Mouse (Mus musculus): Measurements from ENCODE around the gene Orai3. TPM values are rescaled to one million over a fixed set of nuclear protein-coding genes. Genes with fewer than 3 reads are reported as not detected.
A peak's percentile ranks its signal among the peaks of the same experiment; 100 is the strongest.

Orai3 gene
- polyA plus RNA-seq, 1 experiment from 2014 or later: 4.6 TPM

GRCm38 (mm10) chr7:127776426-127776825, 6.8 kb downstream of the Orai3 start, which contains the start of gene Setd1a:
Gene Setd1a (plus strand): TSS chr7:127776670.
- Histone ChIP-seq H3K9me3 (ENCODE audit: control insufficient read depth, low read length) (no peaks in the 10 kb centered on the region), H3K4me1 (ENCODE audit: control insufficient read depth, insufficient read depth, low read length) (peaks cover 7% of the 10 kb centered on the region), H3K9ac (replicated peaks; ENCODE audit: low read depth, low read length) (peak within 1 kb of the TSS; percentile 84), H3K36me3 (ENCODE audit: control insufficient read depth, insufficient read depth, low read length) (peaks cover 14% of the 10 kb centered on the region), H3K27me3 (ENCODE audit: control insufficient read depth, insufficient read depth, low read length) (no peaks in the 10 kb centered on the region), H3K4me2 (ENCODE audit: low read depth, low read length) (peak within 1 kb of the TSS; percentile 72), H3K4me3 (ENCODE audit: low read depth, low read length) (peak within 1 kb of the TSS; percentile 62), H3K27ac (ENCODE audit: low read depth, low read length) (peak within 1 kb of the TSS; percentile 96)
- 0% methylated on average over 23 of the region's 23 CpGs for WGBS
- ATAC-seq (ENCODE audit: low read depth): peak; percentile 73

- ATAC-seq (ENCODE audit: low read depth): peak; percentile 91
- 0% methylated on average over 62 of the region's 70 CpGs for WGBS
Observed at GRCm38 (mm10) chr7:127776878-127777473, 7.4 kb downstream of the Orai3 start.

GRCm38 (mm10) chr7:127777474-127778266, 8.1 kb downstream of the Orai3 start:
- Histone ChIP-seq H3K36me3 (ENCODE audit: control insufficient read depth, insufficient read depth, low read length) (peaks cover 22% of the 10 kb centered on the region), H3K9ac (replicated peaks; ENCODE audit: low read depth, low read length) (peak overlapping the region; percentile 84), H3K4me1 (ENCODE audit: control insufficient read depth, insufficient read depth, low read length) (peaks cover 7% of the 10 kb centered on the region), H3K27me3 (ENCODE audit: control insufficient read depth, insufficient read depth, low read length) (no peaks in the 10 kb centered on the region), H3K4me2 (ENCODE audit: low read depth, low read length) (peak overlapping the region; percentile 72), H3K9me3 (ENCODE audit: control insufficient read depth, low read length) (no peaks in the 10 kb centered on the region), H3K27ac (ENCODE audit: low read depth, low read length) (peak overlapping the region; percentile 96), H3K4me3 (ENCODE audit: low read depth, low read length) (peak overlapping the region; percentile 62)
- WGBS: 5% methylated on average over 41 of the region's 66 CpGs
- peak; percentile 49 for ATAC-seq (ENCODE audit: low read depth)

More at GRCm38 (mm10) chr7:127776878-127777473, 7.4 kb downstream of the Orai3 start:
- H3K4me1 ChIP-seq (ENCODE audit: control insufficient read depth, insufficient read depth, low read length): peaks cover 7% of the 10 kb centered on the region
- H3K27ac ChIP-seq (ENCODE audit: low read depth, low read length): peak overlapping the region; percentile 96
- H3K9me3 ChIP-seq (ENCODE audit: control insufficient read depth, low read length): no peaks in the 10 kb centered on the region
- no peaks in the 10 kb centered on the region for H3K27me3 ChIP-seq (ENCODE audit: control insufficient read depth, insufficient read depth, low read length)
- H3K4me2 ChIP-seq (ENCODE audit: low read depth, low read length): peak overlapping the region; percentile 72
- peaks cover 19% of the 10 kb centered on the region for H3K36me3 ChIP-seq (ENCODE audit: control insufficient read depth, insufficient read depth, low read length)
- peak overlapping the region; percentile 62 for H3K4me3 ChIP-seq (ENCODE audit: low read depth, low read length)
- peak overlapping the region; percentile 84 for H3K9ac ChIP-seq (replicated peaks; ENCODE audit: low read depth, low read length)

DNA sequence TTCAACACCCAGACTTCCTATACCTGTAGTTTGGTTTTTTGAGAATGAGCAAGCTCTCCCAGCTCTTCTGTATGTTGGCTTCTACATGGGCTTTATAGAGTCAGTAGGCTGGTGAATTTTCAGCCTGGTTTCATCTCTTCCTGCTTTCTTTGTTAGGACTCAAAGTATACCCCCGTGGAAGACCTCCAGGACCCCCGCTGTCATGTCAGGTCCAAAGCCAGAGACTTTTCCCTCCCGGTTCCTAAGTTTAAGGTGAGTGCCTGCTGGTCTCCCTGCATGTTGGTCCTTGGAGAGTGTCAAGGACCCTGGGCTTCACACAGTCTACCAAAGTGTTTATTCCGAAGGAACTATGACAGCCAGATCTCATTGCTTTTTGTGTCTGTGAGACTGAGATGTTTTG, 8.7 kb downstream of the Orai3 start:
- WGBS: 84% methylated on average over 4 of the region's 4 CpGs
- no peaks in the 10 kb centered on the region for H3K27me3 ChIP-seq (ENCODE audit: control insufficient read depth, insufficient read depth, low read length)
- no peak overlapping the region for H3K27ac ChIP-seq (ENCODE audit: low read depth, low read length)
- peaks cover 23% of the 10 kb centered on the region for H3K36me3 ChIP-seq (ENCODE audit: control insufficient read depth, insufficient read depth, low read length)
- peak overlapping the region; percentile 84; the same call in 1 of the 2 replicates for H3K9ac ChIP-seq (replicated peaks; ENCODE audit: low read depth, low read length)
- H3K4me1 ChIP-seq (ENCODE audit: control insufficient read depth, insufficient read depth, low read length): peaks cover 7% of the 10 kb centered on the region
- peak overlapping the region; percentile 72 for H3K4me2 ChIP-seq (ENCODE audit: low read depth, low read length)
- ATAC-seq (ENCODE audit: low read depth): no peak
- H3K4me3 ChIP-seq (ENCODE audit: low read depth, low read length): peak overlapping the region; percentile 62
- H3K9me3 ChIP-seq (ENCODE audit: control insufficient read depth, low read length): no peaks in the 10 kb centered on the region

DNA sequence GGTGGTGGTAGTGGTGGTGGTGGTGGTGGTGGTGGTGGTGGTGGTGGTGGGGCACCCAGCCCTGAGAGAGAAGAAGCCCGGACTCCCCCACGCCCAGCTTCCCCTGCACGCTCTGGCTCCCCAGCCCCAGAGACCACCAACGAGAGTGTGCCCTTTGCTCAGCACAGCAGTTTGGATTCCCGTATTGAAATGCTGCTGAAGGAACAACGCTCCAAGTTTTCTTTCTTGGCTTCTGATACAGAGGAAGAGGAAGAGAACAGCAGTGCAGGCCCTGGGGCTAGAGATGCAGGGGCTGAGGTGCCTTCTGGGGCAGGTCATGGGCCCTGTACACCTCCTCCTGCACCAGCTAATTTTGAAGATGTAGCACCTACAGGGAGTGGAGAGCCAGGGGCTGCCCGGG, 15.7 kb downstream of the Orai3 start, which contains the start of gene Gm49388:
Gene Gm49388 (plus strand): TSS at position 301 of the 400 bp plus-strand sequence.
- no peaks in the 10 kb centered on the region for H3K9me3 ChIP-seq (ENCODE audit: control insufficient read depth, low read length)
- H3K36me3 ChIP-seq (ENCODE audit: control insufficient read depth, insufficient read depth, low read length): peaks cover 83% of the 10 kb centered on the region
- no peak for ATAC-seq (ENCODE audit: low read depth)
- no peaks in the 10 kb centered on the region for H3K27me3 ChIP-seq (ENCODE audit: control insufficient read depth, insufficient read depth, low read length)
- no peak within 1 kb of the TSS for H3K9ac ChIP-seq (replicated peaks; ENCODE audit: low read depth, low read length)
- H3K4me2 ChIP-seq (ENCODE audit: low read depth, low read length): no peak within 1 kb of the TSS
- no peak within 1 kb of the TSS for H3K4me3 ChIP-seq (ENCODE audit: low read depth, low read length)
- 98% methylated on average over 7 of the region's 7 CpGs for WGBS
- H3K27ac ChIP-seq (ENCODE audit: low read depth, low read length): no peak within 1 kb of the TSS
- no peaks in the 10 kb centered on the region for H3K4me1 ChIP-seq (ENCODE audit: control insufficient read depth, insufficient read depth, low read length)

GRCm38 (mm10) chr7:127797076-127797845, 27.6 kb downstream of the Orai3 start:
- Histone ChIP-seq H3K9me3 (ENCODE audit: control insufficient read depth, low read length) (no peaks in the 10 kb centered on the region), H3K27ac (ENCODE audit: low read depth, low read length) (no peak overlapping the region), H3K9ac (replicated peaks; ENCODE audit: low read depth, low read length) (no peak overlapping the region), H3K4me3 (ENCODE audit: low read depth, low read length) (no peak overlapping the region), H3K4me1 (ENCODE audit: control insufficient read depth, insufficient read depth, low read length) (no peaks in the 10 kb centered on the region), H3K27me3 (ENCODE audit: control insufficient read depth, insufficient read depth, low read length) (no peaks in the 10 kb centered on the region), H3K4me2 (ENCODE audit: low read depth, low read length) (no peak overlapping the region), H3K36me3 (ENCODE audit: control insufficient read depth, insufficient read depth, low read length) (peaks cover 61% of the 10 kb centered on the region)
- WGBS: 96% methylated on average over 23 of the region's 23 CpGs
- ATAC-seq (ENCODE audit: low read depth): no peak

- Histone ChIP-seq H3K4me1 (ENCODE audit: control insufficient read depth, insufficient read depth, low read length) (no peaks in the 10 kb centered on the region), H3K27ac (ENCODE audit: low read depth, low read length) (no peak overlapping the region), H3K36me3 (ENCODE audit: control insufficient read depth, insufficient read depth, low read length) (peaks cover 50% of the 10 kb centered on the region), H3K9ac (replicated peaks; ENCODE audit: low read depth, low read length) (no peak overlapping the region), H3K27me3 (ENCODE audit: control insufficient read depth, insufficient read depth, low read length) (no peaks in the 10 kb centered on the region), H3K9me3 (ENCODE audit: control insufficient read depth, low read length) (no peaks in the 10 kb centered on the region), H3K4me3 (ENCODE audit: low read depth, low read length) (no peak overlapping the region), H3K4me2 (ENCODE audit: low read depth, low read length) (no peak overlapping the region)
- ATAC-seq (ENCODE audit: low read depth): no peak
- 91% methylated on average over 4 of the region's 4 CpGs for WGBS
Observed at GRCm38 (mm10) chr7:127798591-127798990, 29.0 kb downstream of the Orai3 start.

DNA sequence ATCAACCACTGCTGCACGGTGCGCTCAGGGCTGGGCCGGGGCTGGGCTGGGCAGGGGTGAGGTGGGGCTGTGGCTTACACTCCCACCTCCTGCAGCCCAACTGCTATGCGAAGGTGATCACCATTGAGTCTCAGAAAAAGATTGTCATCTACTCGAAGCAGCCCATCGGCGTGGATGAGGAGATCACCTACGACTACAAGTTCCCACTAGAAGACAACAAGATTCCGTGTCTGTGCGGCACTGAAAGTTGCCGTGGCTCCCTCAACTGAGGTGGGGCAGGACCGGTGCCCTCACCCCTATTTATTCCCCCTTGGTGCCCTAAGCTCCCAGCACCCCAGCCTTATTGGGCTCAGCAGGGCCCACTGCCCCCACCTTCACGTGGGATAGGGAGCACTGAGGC, 29.6 kb downstream of the Orai3 start:
- 92% methylated on average over 13 of the region's 13 CpGs for WGBS

More for the DNA sequence above, 29.6 kb downstream of the Orai3 start:
- no peak for ATAC-seq (ENCODE audit: low read depth)
- Histone ChIP-seq H3K4me3 (ENCODE audit: low read depth, low read length) (no peak overlapping the region), H3K9ac (replicated peaks; ENCODE audit: low read depth, low read length) (no peak overlapping the region), H3K4me2 (ENCODE audit: low read depth, low read length) (no peak overlapping the region), H3K27ac (ENCODE audit: low read depth, low read length) (no peak overlapping the region), H3K27me3 (ENCODE audit: control insufficient read depth, insufficient read depth, low read length) (no peaks in the 10 kb centered on the region), H3K36me3 (ENCODE audit: control insufficient read depth, insufficient read depth, low read length) (peaks cover 48% of the 10 kb centered on the region), H3K4me1 (ENCODE audit: control insufficient read depth, insufficient read depth, low read length) (no peaks in the 10 kb centered on the region), H3K9me3 (ENCODE audit: control insufficient read depth, low read length) (no peaks in the 10 kb centered on the region)
